Mouse (Mus musculus): Measurements from ENCODE around the gene Ephb4. TPM values are rescaled to one million over a fixed set of nuclear protein-coding genes. Genes with fewer than 3 reads are reported as not detected.
A peak's percentile ranks its signal among the peaks of the same experiment; 100 is the strongest.

The Ephb4 gene
- 8.6 and 10.1 TPM in 2 replicates for polyA plus RNA-seq (2015; fragmentation: Nextera tagmentation; extraction: Ambion mirVana)

GRCm38 (mm10) chr5:137349384-137350204 lies at the start of gene Ephb4:
Gene Ephb4, plus strand, starts transcription at chr5:137350109.
- Histone ChIP-seq H3K27ac (peak within 1 kb of the TSS; percentile 72), H3K36me3 (ENCODE audit: poor library complexity, severe bottlenecking) (peaks cover 12% of the 10 kb centered on the region), H3K4me2 (peak within 1 kb of the TSS; percentile 93), H3K27me3 (peaks cover 8% of the 10 kb centered on the region), H3K9ac (peak within 1 kb of the TSS; percentile 89), H3K4me1 (peaks cover 52% of the 10 kb centered on the region), H3K4me3 (peak within 1 kb of the TSS; percentile 73), H3K9me3 (replicated peaks) (no peaks in the 10 kb centered on the region)
- WGBS, result under 1% methylated on average over 31 of the region's 32 CpGs
- ATAC-seq, result peak; percentile 89

GRCm38 (mm10) chr5:137301253-137301652 lies 48.7 kb upstream of the Ephb4 start:
- Histone ChIP-seq H3K36me3 (ENCODE audit: poor library complexity, severe bottlenecking) (peaks cover 92% of the 10 kb centered on the region), H3K9ac (no peak overlapping the region), H3K4me1 (peaks cover 37% of the 10 kb centered on the region), H3K27me3 (no peaks in the 10 kb centered on the region), H3K4me2 (no peak overlapping the region), H3K4me3 (no peak overlapping the region), H3K9me3 (replicated peaks) (no peaks in the 10 kb centered on the region), H3K27ac (no peak overlapping the region)
- whole genome bisulfite sequencing, result 61% methylated on average over 21 of the region's 21 CpGs
- 0 out of 2 replicates have a peak, but pooled peaks have one; percentile 44 for ATAC-seq

- WGBS, result 80% methylated on average over 4 of the region's 4 CpGs
- ATAC-seq, result no peak
- H3K4me1 ChIP-seq, result peaks cover 45% of the 10 kb centered on the region
Observed at GRCm38 (mm10) chr5:137303609-137304008, 46.3 kb upstream of the Ephb4 start.

GRCm38 (mm10) chr5:137304165-137304564 lies 45.7 kb upstream of the Ephb4 start:
- H3K4me2 ChIP-seq, result peak overlapping the region; percentile 82; the same call in 1 of the 2 replicates
- H3K9ac ChIP-seq, result peak overlapping the region; percentile 45
- peaks cover 73% of the 10 kb centered on the region for H3K36me3 ChIP-seq (ENCODE audit: poor library complexity, severe bottlenecking)

More at GRCm38 (mm10) chr5:137303609-137304008, 46.3 kb upstream of the Ephb4 start:
- H3K27me3 ChIP-seq, result no peaks in the 10 kb centered on the region
- H3K4me2 ChIP-seq, result peak overlapping the region; percentile 82; the same call in 1 of the 2 replicates
- H3K4me3 ChIP-seq, result 0 out of 2 replicates have a peak overlapping the region, but pooled peaks have one; percentile 13
- peak overlapping the region; percentile 45 for H3K9ac ChIP-seq
- H3K9me3 ChIP-seq (replicated peaks), result no peaks in the 10 kb centered on the region; the same call in 1 of the 2 replicates
- 0 out of 2 replicates have a peak overlapping the region, but pooled peaks have one; percentile 6 for H3K27ac ChIP-seq
- H3K36me3 ChIP-seq (ENCODE audit: poor library complexity, severe bottlenecking), result peaks cover 73% of the 10 kb centered on the region

GRCm38 (mm10) chr5:137304816-137305215 lies 45.1 kb upstream of the Ephb4 start:
- Histone ChIP-seq H3K4me2 (peak overlapping the region; percentile 82), H3K36me3 (ENCODE audit: poor library complexity, severe bottlenecking) (peaks cover 73% of the 10 kb centered on the region), H3K9me3 (replicated peaks) (no peaks in the 10 kb centered on the region; the same call in 1 of the 2 replicates), H3K27me3 (no peaks in the 10 kb centered on the region), H3K4me3 (peak overlapping the region; percentile 95), H3K9ac (peak overlapping the region; percentile 99), H3K4me1 (peaks cover 45% of the 10 kb centered on the region), H3K27ac (peak overlapping the region; percentile 55; the same call in 1 of the 2 replicates)
- 79% methylated on average over 4 of the region's 4 CpGs for WGBS
- ATAC-seq, result no peak

More at GRCm38 (mm10) chr5:137304165-137304564, 45.7 kb upstream of the Ephb4 start:
- H3K9me3 ChIP-seq (replicated peaks), result no peaks in the 10 kb centered on the region; the same call in 1 of the 2 replicates
- peaks cover 45% of the 10 kb centered on the region for H3K4me1 ChIP-seq
- 84% methylated on average over 3 of the region's 3 CpGs for WGBS
- peak overlapping the region; percentile 13 for H3K4me3 ChIP-seq
- H3K27me3 ChIP-seq, result no peaks in the 10 kb centered on the region
- H3K27ac ChIP-seq, result 0 out of 2 replicates have a peak overlapping the region, but pooled peaks have one; percentile 6
- no peak for ATAC-seq

GRCm38 (mm10) chr5:137305822-137306221 lies 44.1 kb upstream of the Ephb4 start:
- Histone ChIP-seq H3K9me3 (replicated peaks) (no peaks in the 10 kb centered on the region; the same call in 1 of the 2 replicates), H3K4me1 (peaks cover 45% of the 10 kb centered on the region), H3K36me3 (ENCODE audit: poor library complexity, severe bottlenecking) (peaks cover 71% of the 10 kb centered on the region), H3K27ac (no peak overlapping the region), H3K9ac (peak overlapping the region; percentile 99), H3K27me3 (no peaks in the 10 kb centered on the region), H3K4me3 (peak overlapping the region; percentile 95), H3K4me2 (peak overlapping the region; percentile 82)
- ATAC-seq, result no peak
- WGBS, result 69% methylated on average over 3 of the region's 3 CpGs

GRCm38 (mm10) chr5:137306439-137307005 lies 43.4 kb upstream of the Ephb4 start:
- ATAC-seq, result no peak
- Histone ChIP-seq H3K27me3 (no peaks in the 10 kb centered on the region), H3K9ac (peak overlapping the region; percentile 99), H3K4me3 (peak overlapping the region; percentile 95), H3K4me2 (peak overlapping the region; percentile 82), H3K36me3 (ENCODE audit: poor library complexity, severe bottlenecking) (peaks cover 65% of the 10 kb centered on the region), H3K4me1 (peaks cover 45% of the 10 kb centered on the region), H3K9me3 (replicated peaks) (no peaks in the 10 kb centered on the region; the same call in 1 of the 2 replicates), H3K27ac (peak overlapping the region; percentile 97)
- WGBS, result 18% methylated on average over 12 of the region's 12 CpGs

GRCm38 (mm10) chr5:137307071-137307912 lies 42.6 kb upstream of the Ephb4 start, which contains the start of gene Srrt:
Gene Srrt, minus strand, starts transcription at chr5:137307674.
- WGBS, result under 1% methylated on average over 55 of the region's 72 CpGs
- H3K9ac ChIP-seq, result peak within 1 kb of the TSS; percentile 99
- H3K9me3 ChIP-seq (replicated peaks), result no peaks in the 10 kb centered on the region; the same call in 1 of the 2 replicates
- H3K27ac ChIP-seq, result peak within 1 kb of the TSS; percentile 97
- peak within 1 kb of the TSS; percentile 95 for H3K4me3 ChIP-seq
- peaks cover 42% of the 10 kb centered on the region for H3K4me1 ChIP-seq
- H3K27me3 ChIP-seq, result no peaks in the 10 kb centered on the region
- H3K36me3 ChIP-seq (ENCODE audit: poor library complexity, severe bottlenecking), result peaks cover 58% of the 10 kb centered on the region
- H3K4me2 ChIP-seq, result peak within 1 kb of the TSS; percentile 82
- ATAC-seq, result peak; percentile 91

GRCm38 (mm10) chr5:137308356-137308755 lies 41.6 kb upstream of the Ephb4 start:
- H3K27me3 ChIP-seq, result no peaks in the 10 kb centered on the region
- ATAC-seq, result no peak
- H3K9me3 ChIP-seq (replicated peaks), result no peaks in the 10 kb centered on the region; the same call in 1 of the 2 replicates
- H3K27ac ChIP-seq, result peak overlapping the region; percentile 97
- peaks cover 52% of the 10 kb centered on the region for H3K4me1 ChIP-seq
- peak overlapping the region; percentile 82 for H3K4me2 ChIP-seq
- 96% methylated on average over 4 of the region's 4 CpGs for WGBS
- peak overlapping the region; percentile 95 for H3K4me3 ChIP-seq
- H3K36me3 ChIP-seq (ENCODE audit: poor library complexity, severe bottlenecking), result peaks cover 47% of the 10 kb centered on the region
- H3K9ac ChIP-seq, result peak overlapping the region; percentile 99

- Histone ChIP-seq H3K4me3 (peak overlapping the region; percentile 49), H3K9me3 (replicated peaks) (no peaks in the 10 kb centered on the region; the same call in 1 of the 2 replicates), H3K4me1 (peaks cover 38% of the 10 kb centered on the region), H3K4me2 (peak overlapping the region; percentile 72), H3K36me3 (ENCODE audit: poor library complexity, severe bottlenecking) (peaks cover 40% of the 10 kb centered on the region), H3K9ac (peak overlapping the region; percentile 72), H3K27me3 (no peaks in the 10 kb centered on the region), H3K27ac (peak overlapping the region; percentile 79)
- ATAC-seq, result peak; percentile 52
- WGBS, result 4% methylated on average over 22 of the region's 22 CpGs
Observed at GRCm38 (mm10) chr5:137313466-137314192, 36.3 kb upstream of the Ephb4 start.

Data from forebrain, embryonic 13.5 days (tissue).